Mouse (Mus musculus): ENCODE results near the gene Nr2f2.
A peak's percentile ranks its signal among the peaks of the same experiment; 100 is the strongest.

The Nr2f2 gene

GRCm38 (mm10) chr7:70350781-70351551 is 15.6 kb downstream of the Nr2f2 start:
- DNase-seq (ENCODE audit: low spot score in 2 of 2): no peak

- DNase-seq (ENCODE audit: low spot score in 2 of 2): no peak
Measured at GRCm38 (mm10) chr7:70349981-70350670, 16.4 kb downstream of the Nr2f2 start.

GRCm38 (mm10) chr7:70348977-70349615 is 17.4 kb downstream of the Nr2f2 start:
- no peak for DNase-seq (ENCODE audit: low spot score in 2 of 2)

- DNase-seq (ENCODE audit: low spot score in 2 of 2): peak in 1 of 2 experiments; percentile 17
Measured at GRCm38 (mm10) chr7:70348064-70348976, 18.2 kb downstream of the Nr2f2 start.

GRCm38 (mm10) chr7:70347618-70347958 is 18.9 kb downstream of the Nr2f2 start:
- peak in 1 of 2 experiments; percentile 18 for DNase-seq (ENCODE audit: low spot score in 2 of 2)

- DNase-seq (ENCODE audit: low spot score in 2 of 2): no peak
Measured at GRCm38 (mm10) chr7:70346951-70347617, 19.5 kb downstream of the Nr2f2 start.

- peak in 1 of 2 experiments; percentile 66 for DNase-seq (ENCODE audit: low spot score in 2 of 2)
Measured at GRCm38 (mm10) chr7:70346010-70346536, 20.5 kb downstream of the Nr2f2 start.

GRCm38 (mm10) chr7:70343426-70343825 is 23.1 kb downstream of the Nr2f2 start:
- no peak for DNase-seq (ENCODE audit: low spot score in 2 of 2)

GRCm38 (mm10) chr7:70342771-70343170 is 23.8 kb downstream of the Nr2f2 start:
- DNase-seq (ENCODE audit: low spot score in 2 of 2): no peak

- DNase-seq (ENCODE audit: low spot score in 2 of 2): no peak
Measured at GRCm38 (mm10) chr7:70342076-70342475, 24.5 kb downstream of the Nr2f2 start.

GRCm38 (mm10) chr7:70339998-70340630 is 26.4 kb downstream of the Nr2f2 start:
- DNase-seq (ENCODE audit: low spot score in 2 of 2): no peak

- no peak for DNase-seq (ENCODE audit: low spot score in 2 of 2)
Measured at GRCm38 (mm10) chr7:70338265-70338640, 28.3 kb downstream of the Nr2f2 start.

- DNase-seq (ENCODE audit: low spot score in 2 of 2): no peak
Measured at GRCm38 (mm10) chr7:70337581-70338264, 28.8 kb downstream of the Nr2f2 start.

- DNase-seq (ENCODE audit: low spot score in 2 of 2): no peak
Measured at GRCm38 (mm10) chr7:70336571-70337240, 29.8 kb downstream of the Nr2f2 start.

- no peak for DNase-seq (ENCODE audit: low spot score in 2 of 2)
Measured at GRCm38 (mm10) chr7:70336126-70336525, 30.4 kb downstream of the Nr2f2 start.

GRCm38 (mm10) chr7:70335411-70335810 is 31.1 kb downstream of the Nr2f2 start:
- DNase-seq (ENCODE audit: low spot score in 2 of 2): no peak

GRCm38 (mm10) chr7:70334836-70335235 is 31.7 kb downstream of the Nr2f2 start:
- peak; percentile 88 to 92 for DNase-seq (ENCODE audit: low spot score in 2 of 2)

GRCm38 (mm10) chr7:70333851-70334250 is 32.7 kb downstream of the Nr2f2 start:
- no peak for DNase-seq (ENCODE audit: low spot score in 2 of 2)

Data from cerebellum, postnatal 4 days (tissue).